Mouse (Mus musculus) gastrocnemius, postnatal 14 days (tissue): Measurements from ENCODE around the gene 6030452D12Rik. TPM values are rescaled to one million over a fixed set of nuclear protein-coding genes. Genes with fewer than 3 reads are reported as not detected.

Experiments used
- DNase-seq: peaks from one replicate; pipeline ENCODE4 v3.0.0; 2021; ENCODE audit warnings: mixed read lengths
- intact Hi-C: fragments of 180-260 bp; cut with DNase I; formaldehyde crosslinking; loops from one replicate; pipeline ENCODE4 v1.15.1; 2025; ENCODE audit warnings: low total_unique reads
- total RNA-seq, 2 experiments: library from RNA; stranded (reverse); gene quantifications; 2 replicates each; pipeline ENCODE4 v1.2.3; 2021

The 6030452D12Rik gene
- total RNA-seq, 2 experiments from 2014 or later, result not detected

- no peak for DNase-seq
- intact Hi-C loops, result no loop called here
Measured at GRCm38 (mm10) chr8:106548366-106548936, 48.1 kb downstream of the 6030452D12Rik start.

DNA sequence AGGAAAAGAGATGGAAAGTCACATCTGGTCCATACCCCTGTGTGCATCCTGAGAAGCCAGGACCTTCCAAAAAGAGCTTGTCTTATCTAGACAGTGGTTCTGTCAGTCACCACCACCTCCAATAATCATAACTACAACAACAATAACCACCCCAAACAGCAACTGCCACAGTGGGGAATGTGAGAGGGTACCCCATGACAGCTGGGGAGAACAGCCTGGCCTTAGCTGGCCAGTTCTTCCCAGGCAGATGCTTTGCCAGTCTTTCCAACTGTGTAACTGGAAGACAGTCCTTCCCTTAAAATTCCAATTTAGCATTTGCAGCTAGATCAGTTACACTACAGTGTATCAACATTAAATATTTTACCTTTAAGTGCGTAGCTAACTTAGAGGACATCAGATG is 50.6 kb downstream of the 6030452D12Rik start:
- intact Hi-C loops, result no loop called here
- no peak for DNase-seq

GRCm38 (mm10) chr8:106554011-106554410 is 53.7 kb downstream of the 6030452D12Rik start:
- no peak for DNase-seq
- intact Hi-C loops, result no loop called here

- no peak for DNase-seq
- intact Hi-C loops, result no loop called here
Measured at GRCm38 (mm10) chr8:106556068-106556645, 55.8 kb downstream of the 6030452D12Rik start.

Other genes with a start within 250 kb of the 6030452D12Rik start
- gene Smpd3, start 162.5 kb upstream of the 6030452D12Rik start, total RNA-seq, result 1 to 10 TPM; 1.4 TPM
- gene Zfp90, start 85.2 kb upstream of the 6030452D12Rik start, total RNA-seq, result 1 to 10 TPM; 2.4 to 2.9 TPM
- gene Cdh3, start 10.4 kb downstream of the 6030452D12Rik start, total RNA-seq, result under 1 TPM; 0.16 to 0.29 TPM
- gene Gm10073, start 72.9 kb downstream of the 6030452D12Rik start, total RNA-seq, result 100 to 1,000 TPM; 107 to 123 TPM
- 1 to 10 TPM in 1 of 2 experiments, under 1 TPM in 1; 0.55 to 1.4 TPM for gene Cdh1, start 102.8 kb downstream of the 6030452D12Rik start, total RNA-seq
- 1 to 10 TPM; 8.0 to 8.1 TPM for gene Tango6, start 182.5 kb downstream of the 6030452D12Rik start, total RNA-seq